Mouse (Mus musculus) 3T3-L1 (cell line): ENCODE results near the gene Fam20b.

ENCODE experiments used
- DNase-seq: peaks from one replicate; pipeline ENCODE4 v3.0.0-alpha.2; 2015; ENCODE audit warnings: low read depth, low spot score

Gene Fam20b

GRCm38 (mm10) chr1:156718950-156719805 lies at the start of gene Fam20b:
Gene Fam20b, minus strand, starts transcription at chr1:156719086.
- DNase-seq, result peak; percentile 87

- DNase-seq, result no peak
Observed at GRCm38 (mm10) chr1:156765311-156765710, 46.4 kb upstream of the Fam20b start.

GRCm38 (mm10) chr1:156764584-156764983 lies 45.7 kb upstream of the Fam20b start:
- DNase-seq, result no peak

GRCm38 (mm10) chr1:156763280-156763679 lies 44.4 kb upstream of the Fam20b start:
- no peak for DNase-seq

GRCm38 (mm10) chr1:156761430-156761801 lies 42.5 kb upstream of the Fam20b start:
- DNase-seq, result no peak

- no peak for DNase-seq
Observed at GRCm38 (mm10) chr1:156760549-156761429, 41.9 kb upstream of the Fam20b start.

- no peak for DNase-seq
Observed at GRCm38 (mm10) chr1:156758326-156758725, 39.4 kb upstream of the Fam20b start.

- peak; percentile 15 for DNase-seq
Observed at GRCm38 (mm10) chr1:156754608-156755413, 35.9 kb upstream of the Fam20b start.

- no peak for DNase-seq
Observed at GRCm38 (mm10) chr1:156752990-156753389, 34.1 kb upstream of the Fam20b start.

GRCm38 (mm10) chr1:156752020-156752724 lies 33.3 kb upstream of the Fam20b start:
- DNase-seq, result peak; percentile 44

GRCm38 (mm10) chr1:156750261-156750660 lies 31.4 kb upstream of the Fam20b start:
- DNase-seq, result no peak

- DNase-seq, result no peak
Observed at GRCm38 (mm10) chr1:156749136-156749535, 30.2 kb upstream of the Fam20b start.

GRCm38 (mm10) chr1:156748435-156749005 lies 29.6 kb upstream of the Fam20b start:
- no peak for DNase-seq

GRCm38 (mm10) chr1:156745188-156745810 lies 26.4 kb upstream of the Fam20b start:
- DNase-seq, result no peak

GRCm38 (mm10) chr1:156741482-156742411 lies 22.9 kb upstream of the Fam20b start:
- peak; percentile 80 for DNase-seq

- no peak for DNase-seq
Observed at GRCm38 (mm10) chr1:156735788-156736187, 16.9 kb upstream of the Fam20b start.

GRCm38 (mm10) chr1:156734019-156734418 lies 15.1 kb upstream of the Fam20b start:
- DNase-seq, result no peak

- DNase-seq, result no peak
Observed at GRCm38 (mm10) chr1:156733559-156733958, 14.7 kb upstream of the Fam20b start.

- no peak for DNase-seq
Observed at GRCm38 (mm10) chr1:156732996-156733395, 14.1 kb upstream of the Fam20b start.
